Mouse (Mus musculus): Measurements from ENCODE around the gene Casq1. TPM values are rescaled to one million over a fixed set of nuclear protein-coding genes. Genes with fewer than 3 reads are reported as not detected.
A peak's percentile ranks its signal among the peaks of the same experiment; 100 is the strongest.

Gene Casq1
- polyA plus RNA-seq, 1 experiment from 2014 or later, result 1.4 TPM

DNA sequence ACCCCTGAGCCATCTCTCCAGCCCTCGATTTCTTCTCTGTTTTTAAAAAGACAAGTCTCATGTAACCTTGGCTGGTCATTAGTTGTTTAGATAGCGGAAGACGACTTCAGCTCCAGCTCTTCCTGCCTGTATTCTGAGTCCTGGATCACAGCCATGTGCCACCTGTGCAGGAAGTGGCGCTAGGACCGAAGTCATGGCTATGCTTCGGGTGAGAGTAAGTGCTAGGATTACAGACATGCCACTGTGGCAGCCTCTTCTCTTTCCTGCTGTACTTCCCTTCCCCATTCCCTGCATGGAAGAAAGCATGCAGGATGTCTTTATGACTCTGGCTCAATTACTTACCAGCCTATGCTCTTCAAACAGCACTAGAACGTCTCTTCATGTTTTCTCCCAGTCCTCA is 40.6 kb downstream of the Casq1 start:
- H3K4me3 ChIP-seq (ENCODE audit: low read depth, low read length), result no peak overlapping the region
- peaks cover 4% of the 10 kb centered on the region for H3K36me3 ChIP-seq (ENCODE audit: control insufficient read depth, insufficient read depth, low read length)

DNA sequence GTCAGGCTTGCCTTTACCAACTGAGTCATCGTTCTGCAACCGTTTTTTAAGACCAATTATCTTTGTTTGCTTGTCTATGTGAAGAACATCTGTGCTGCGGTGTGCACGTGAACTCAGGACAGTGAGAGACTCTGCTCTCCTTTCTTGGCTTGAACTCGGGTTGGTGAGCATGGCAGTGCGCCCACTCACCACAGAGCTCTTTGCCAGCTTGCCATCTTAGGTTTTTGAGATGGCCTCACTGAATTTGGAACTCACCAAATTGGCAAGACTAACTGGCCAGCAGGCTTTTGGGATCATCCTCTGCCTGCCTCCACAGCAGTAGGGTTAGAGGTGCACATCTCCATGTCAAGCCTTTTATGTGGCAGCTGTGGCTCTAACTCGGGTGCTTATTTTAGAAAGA is 41.9 kb downstream of the Casq1 start:
- no peak overlapping the region for H3K4me3 ChIP-seq (ENCODE audit: low read depth, low read length)
- H3K27me3 ChIP-seq (ENCODE audit: control insufficient read depth, insufficient read depth, low read length), result no peaks in the 10 kb centered on the region
- 91% methylated on average over 7 of the region's 7 CpGs for WGBS
- no peaks in the 10 kb centered on the region for H3K9me3 ChIP-seq (ENCODE audit: control insufficient read depth, low read length)
- no peak overlapping the region for H3K9ac ChIP-seq (ENCODE audit: low read depth, low read length)
- DNase-seq (ENCODE audit: low spot score) (no peak), ATAC-seq (ENCODE audit: low FRiP score) (no peak)
- H3K27ac ChIP-seq (ENCODE audit: low read depth, low read length), result no peak overlapping the region
- no peak overlapping the region for H3K4me2 ChIP-seq (replicated peaks; ENCODE audit: low read depth, low read length)
- H3K4me1 ChIP-seq (replicated peaks; ENCODE audit: control insufficient read depth, insufficient read depth, low read length), result no peaks in the 10 kb centered on the region
- peaks cover 17% of the 10 kb centered on the region for H3K36me3 ChIP-seq (ENCODE audit: control insufficient read depth, insufficient read depth, low read length)

More for the DNA sequence above, 40.6 kb downstream of the Casq1 start:
- Histone ChIP-seq H3K4me1 (replicated peaks; ENCODE audit: control insufficient read depth, insufficient read depth, low read length) (no peaks in the 10 kb centered on the region), H3K27me3 (ENCODE audit: control insufficient read depth, insufficient read depth, low read length) (no peaks in the 10 kb centered on the region), H3K9ac (ENCODE audit: low read depth, low read length) (no peak overlapping the region), H3K27ac (ENCODE audit: low read depth, low read length) (no peak overlapping the region), H3K9me3 (ENCODE audit: control insufficient read depth, low read length) (no peaks in the 10 kb centered on the region), H3K4me2 (replicated peaks; ENCODE audit: low read depth, low read length) (no peak overlapping the region)
- no peak for DNase-seq (ENCODE audit: low spot score)
- 87% methylated on average over 7 of the region's 7 CpGs for WGBS
- ATAC-seq (ENCODE audit: low FRiP score), result no peak

DNA sequence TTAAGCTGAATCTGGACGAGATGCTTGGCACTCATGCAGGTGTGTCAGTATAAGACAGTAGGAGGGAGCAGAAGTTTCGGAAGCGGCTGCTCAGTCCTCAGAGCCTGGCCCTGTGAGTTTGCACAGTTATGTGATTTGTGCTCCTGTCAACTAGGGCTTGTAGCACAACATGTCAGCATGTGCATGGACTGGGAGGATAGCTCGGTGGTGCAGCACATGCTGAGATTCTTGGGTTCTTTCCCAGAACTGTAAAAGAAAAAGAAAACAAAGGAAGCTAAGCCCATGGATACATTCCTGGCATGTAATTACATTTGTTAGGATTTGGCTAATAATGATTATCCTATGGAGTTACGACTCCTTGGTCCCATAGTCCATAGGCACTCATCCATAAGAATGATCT is 46.5 kb downstream of the Casq1 start:
- WGBS, result 93% methylated on average over 5 of the region's 5 CpGs
- H3K27me3 ChIP-seq (ENCODE audit: control insufficient read depth, insufficient read depth, low read length), result no peaks in the 10 kb centered on the region
- no peak for DNase-seq (ENCODE audit: low spot score)
- H3K36me3 ChIP-seq (ENCODE audit: control insufficient read depth, insufficient read depth, low read length), result peaks cover 18% of the 10 kb centered on the region
- H3K4me1 ChIP-seq (replicated peaks; ENCODE audit: control insufficient read depth, insufficient read depth, low read length), result no peaks in the 10 kb centered on the region
- no peak overlapping the region for H3K27ac ChIP-seq (ENCODE audit: low read depth, low read length)
- H3K9ac ChIP-seq (ENCODE audit: low read depth, low read length), result no peak overlapping the region
- H3K4me3 ChIP-seq (ENCODE audit: low read depth, low read length), result no peak overlapping the region
- ATAC-seq (ENCODE audit: low FRiP score), result no peak
- no peaks in the 10 kb centered on the region for H3K9me3 ChIP-seq (ENCODE audit: control insufficient read depth, low read length)
- H3K4me2 ChIP-seq (replicated peaks; ENCODE audit: low read depth, low read length), result no peak overlapping the region

DNA sequence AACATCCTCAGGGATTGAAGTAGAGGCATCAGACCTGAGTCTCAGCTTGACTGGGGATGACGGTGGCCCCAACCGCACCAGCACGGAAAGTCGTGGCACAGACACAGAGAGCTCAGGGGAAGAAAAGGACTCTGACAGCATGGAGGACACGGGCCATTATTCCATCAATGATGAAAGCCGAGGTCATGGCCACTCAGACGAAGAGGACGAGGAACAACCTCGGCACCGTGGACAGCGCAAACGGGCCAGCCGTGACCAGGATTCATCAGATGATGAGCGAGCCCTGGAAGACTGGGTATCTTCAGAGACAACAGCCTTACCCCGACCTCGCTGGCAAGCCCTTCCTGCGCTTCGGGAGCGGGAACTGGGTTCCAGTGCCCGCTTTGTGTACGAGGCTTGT is 47.3 kb downstream of the Casq1 start:
- ATAC-seq (ENCODE audit: low FRiP score) (no peak), DNase-seq (ENCODE audit: low spot score) (no peak)
- Histone ChIP-seq H3K36me3 (ENCODE audit: control insufficient read depth, insufficient read depth, low read length) (peaks cover 15% of the 10 kb centered on the region), H3K4me3 (ENCODE audit: low read depth, low read length) (no peak overlapping the region), H3K9me3 (ENCODE audit: control insufficient read depth, low read length) (no peaks in the 10 kb centered on the region), H3K4me1 (replicated peaks; ENCODE audit: control insufficient read depth, insufficient read depth, low read length) (no peaks in the 10 kb centered on the region), H3K4me2 (replicated peaks; ENCODE audit: low read depth, low read length) (no peak overlapping the region), H3K27ac (ENCODE audit: low read depth, low read length) (no peak overlapping the region), H3K9ac (ENCODE audit: low read depth, low read length) (no peak overlapping the region), H3K27me3 (ENCODE audit: control insufficient read depth, insufficient read depth, low read length) (no peaks in the 10 kb centered on the region)
- 91% methylated on average over 21 of the region's 21 CpGs for WGBS

DNA sequence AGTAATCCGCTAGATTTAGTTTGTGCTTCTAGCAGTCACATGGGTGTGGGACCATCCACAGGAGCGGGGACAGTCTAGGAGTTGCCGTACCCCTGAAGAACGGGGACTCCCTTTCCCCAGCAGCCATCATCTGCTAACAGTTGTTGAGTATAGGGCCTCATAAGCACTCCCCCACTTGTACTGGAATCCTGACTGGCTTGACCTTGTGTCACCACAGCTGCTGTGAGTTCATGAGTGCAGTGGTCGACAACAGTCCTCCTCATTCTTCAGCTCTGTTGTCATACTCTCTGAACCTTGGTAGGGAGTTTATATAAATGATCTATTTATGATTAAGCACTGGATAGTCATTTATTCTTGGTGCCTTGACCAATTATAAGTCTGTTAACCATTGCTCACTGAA is 49.9 kb downstream of the Casq1 start:
- WGBS, result 94% methylated on average over 5 of the region's 5 CpGs
- no peaks in the 10 kb centered on the region for H3K4me1 ChIP-seq (replicated peaks; ENCODE audit: control insufficient read depth, insufficient read depth, low read length)
- peaks cover 15% of the 10 kb centered on the region for H3K36me3 ChIP-seq (ENCODE audit: control insufficient read depth, insufficient read depth, low read length)
- no peaks in the 10 kb centered on the region for H3K9me3 ChIP-seq (ENCODE audit: control insufficient read depth, low read length)
- no peaks in the 10 kb centered on the region for H3K27me3 ChIP-seq (ENCODE audit: control insufficient read depth, insufficient read depth, low read length)
- no peak overlapping the region for H3K4me3 ChIP-seq (ENCODE audit: low read depth, low read length)
- DNase-seq (ENCODE audit: low spot score) (no peak), ATAC-seq (ENCODE audit: low FRiP score) (no peak)
- H3K4me2 ChIP-seq (replicated peaks; ENCODE audit: low read depth, low read length), result no peak overlapping the region
- H3K27ac ChIP-seq (ENCODE audit: low read depth, low read length), result no peak overlapping the region
- H3K9ac ChIP-seq (ENCODE audit: low read depth, low read length), result no peak overlapping the region

DNA sequence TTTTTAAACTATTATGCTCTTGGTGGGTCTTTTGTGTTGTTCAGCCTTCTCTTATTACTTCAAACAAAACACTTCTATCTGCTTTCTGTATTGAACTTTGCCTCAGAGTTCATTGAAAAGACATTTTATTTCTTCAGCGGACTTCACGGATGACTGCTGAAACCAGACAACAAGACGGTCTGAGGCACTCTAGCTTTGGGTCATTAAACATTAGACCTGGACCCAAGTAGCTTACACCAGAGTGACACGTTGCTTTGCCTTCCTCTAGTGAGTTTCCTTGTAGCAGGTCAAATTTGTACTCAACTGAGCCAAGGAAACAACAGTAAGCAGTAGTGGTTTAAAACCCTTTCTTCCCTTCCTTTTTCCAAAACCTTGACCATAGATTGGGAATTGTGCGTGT is 51.8 kb downstream of the Casq1 start:
- Histone ChIP-seq H3K36me3 (ENCODE audit: control insufficient read depth, insufficient read depth, low read length) (peaks cover 3% of the 10 kb centered on the region), H3K27me3 (ENCODE audit: control insufficient read depth, insufficient read depth, low read length) (no peaks in the 10 kb centered on the region)
- ATAC-seq (ENCODE audit: low FRiP score), result no peak

DNA sequence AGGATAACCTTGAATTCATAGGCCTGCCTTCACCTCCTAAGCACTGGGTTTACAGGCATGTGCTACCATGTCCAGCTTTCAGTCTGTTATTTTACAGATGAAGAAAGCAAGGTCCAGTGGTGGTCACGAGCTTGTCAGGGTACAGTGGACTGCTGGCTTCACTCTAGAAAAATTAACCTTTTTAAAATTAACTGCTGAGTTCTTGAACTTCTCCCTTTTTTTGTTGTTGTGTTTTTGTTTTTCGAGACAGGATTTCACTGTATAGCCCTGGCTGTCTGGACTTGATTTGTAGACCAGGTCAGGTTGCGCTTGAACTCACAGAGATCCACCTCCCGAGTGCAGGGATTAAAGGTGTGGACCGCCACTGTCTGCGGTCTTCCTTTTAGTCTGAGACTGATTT is 56.7 kb downstream of the Casq1 start:
- WGBS, result 92% methylated on average over 6 of the region's 6 CpGs
- Histone ChIP-seq H3K27me3 (ENCODE audit: control insufficient read depth, insufficient read depth, low read length) (no peaks in the 10 kb centered on the region), H3K4me3 (ENCODE audit: low read depth, low read length) (no peak overlapping the region), H3K9me3 (ENCODE audit: control insufficient read depth, low read length) (no peaks in the 10 kb centered on the region), H3K4me2 (replicated peaks; ENCODE audit: low read depth, low read length) (no peak overlapping the region), H3K9ac (ENCODE audit: low read depth, low read length) (no peak overlapping the region), H3K4me1 (replicated peaks; ENCODE audit: control insufficient read depth, insufficient read depth, low read length) (no peaks in the 10 kb centered on the region), H3K27ac (ENCODE audit: low read depth, low read length) (no peak overlapping the region), H3K36me3 (ENCODE audit: control insufficient read depth, insufficient read depth, low read length) (no peaks in the 10 kb centered on the region; the same call in 1 of the 2 replicates)
- DNase-seq (ENCODE audit: low spot score) (no peak), ATAC-seq (ENCODE audit: low FRiP score) (no peak)

More for the DNA sequence above, 51.8 kb downstream of the Casq1 start:
- no peak overlapping the region for H3K9ac ChIP-seq (ENCODE audit: low read depth, low read length)
- 81% methylated on average over 5 of the region's 5 CpGs for WGBS
- no peak overlapping the region for H3K4me3 ChIP-seq (ENCODE audit: low read depth, low read length)
- H3K27ac ChIP-seq (ENCODE audit: low read depth, low read length), result no peak overlapping the region
- no peak overlapping the region for H3K4me2 ChIP-seq (replicated peaks; ENCODE audit: low read depth, low read length)
- DNase-seq (ENCODE audit: low spot score), result no peak
- no peaks in the 10 kb centered on the region for H3K4me1 ChIP-seq (replicated peaks; ENCODE audit: control insufficient read depth, insufficient read depth, low read length)
- no peaks in the 10 kb centered on the region for H3K9me3 ChIP-seq (ENCODE audit: control insufficient read depth, low read length)

DNA sequence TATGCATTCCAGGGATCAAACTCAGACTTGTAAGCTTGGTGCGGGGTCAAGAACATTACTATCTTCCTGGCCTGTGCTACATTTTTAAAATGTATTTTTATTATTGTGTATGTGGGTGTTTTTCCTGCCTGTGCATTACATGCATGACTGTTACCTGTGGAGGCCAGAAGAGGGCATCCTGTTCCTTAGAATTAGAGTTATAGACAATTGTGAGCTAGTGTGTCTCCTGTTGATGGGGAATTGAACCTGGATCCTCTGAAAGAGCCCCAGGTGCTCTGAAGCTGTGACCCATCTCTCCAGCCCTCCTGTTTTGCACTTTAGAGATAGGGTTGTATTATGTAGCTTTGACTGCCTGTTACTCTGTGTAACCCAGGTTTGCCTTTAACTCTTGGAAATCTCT is 57.7 kb downstream of the Casq1 start:
- no peak overlapping the region for H3K9ac ChIP-seq (ENCODE audit: low read depth, low read length)
- H3K4me3 ChIP-seq (ENCODE audit: low read depth, low read length), result no peak overlapping the region
- no peaks in the 10 kb centered on the region for H3K36me3 ChIP-seq (ENCODE audit: control insufficient read depth, insufficient read depth, low read length)
- H3K4me1 ChIP-seq (replicated peaks; ENCODE audit: control insufficient read depth, insufficient read depth, low read length), result no peaks in the 10 kb centered on the region
- H3K27ac ChIP-seq (ENCODE audit: low read depth, low read length), result no peak overlapping the region
- WGBS, result 95% methylated on average over 1 of the region's 1 CpGs
- ATAC-seq (ENCODE audit: low FRiP score) (no peak), DNase-seq (ENCODE audit: low spot score) (peak; percentile 45)
- no peaks in the 10 kb centered on the region for H3K27me3 ChIP-seq (ENCODE audit: control insufficient read depth, insufficient read depth, low read length)
- no peak overlapping the region for H3K4me2 ChIP-seq (replicated peaks; ENCODE audit: low read depth, low read length)
- H3K9me3 ChIP-seq (ENCODE audit: control insufficient read depth, low read length), result no peaks in the 10 kb centered on the region

DNA sequence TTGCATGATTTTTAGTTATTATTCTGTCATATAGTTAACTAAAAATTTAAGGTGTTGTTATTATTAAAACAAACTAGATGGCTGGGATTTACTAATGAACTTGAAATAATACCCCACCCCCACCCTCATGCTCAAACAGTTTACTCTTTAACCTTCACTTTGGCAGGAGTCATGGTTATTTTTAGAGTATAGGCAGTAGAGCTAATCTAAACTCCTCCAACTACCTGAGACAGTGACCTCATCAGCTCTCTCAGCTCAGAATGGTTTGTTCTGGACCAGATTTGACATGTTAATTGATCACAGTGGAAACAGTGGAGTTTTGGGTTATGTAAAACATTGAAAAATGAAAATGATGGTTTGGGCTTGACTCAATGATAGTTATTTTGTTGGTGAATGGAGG is 59.2 kb downstream of the Casq1 start:
- H3K27ac ChIP-seq (ENCODE audit: low read depth, low read length), result no peak overlapping the region
- no peaks in the 10 kb centered on the region for H3K4me1 ChIP-seq (replicated peaks; ENCODE audit: control insufficient read depth, insufficient read depth, low read length)
- ATAC-seq (ENCODE audit: low FRiP score) (no peak), DNase-seq (ENCODE audit: low spot score) (no peak)
- H3K4me3 ChIP-seq (ENCODE audit: low read depth, low read length), result no peak overlapping the region
- no peaks in the 10 kb centered on the region for H3K36me3 ChIP-seq (ENCODE audit: control insufficient read depth, insufficient read depth, low read length)
- H3K27me3 ChIP-seq (ENCODE audit: control insufficient read depth, insufficient read depth, low read length), result no peaks in the 10 kb centered on the region
- no peak overlapping the region for H3K4me2 ChIP-seq (replicated peaks; ENCODE audit: low read depth, low read length)
- H3K9me3 ChIP-seq (ENCODE audit: control insufficient read depth, low read length), result no peaks in the 10 kb centered on the region
- H3K9ac ChIP-seq (ENCODE audit: low read depth, low read length), result no peak overlapping the region

Data from hindbrain, embryonic 11.5 days (tissue).